Mouse (Mus musculus): ENCODE measurements around the gene Cstf3. TPM values are rescaled to one million over a fixed set of nuclear protein-coding genes. Genes with fewer than 3 reads are reported as not detected.

Cstf3 gene
- polyA plus RNA-seq, 1 experiment: 12.0 TPM

GRCm38 (mm10) chr2:104595063-104595462, 4.7 kb downstream of the Cstf3 start:
- Histone ChIP-seq H3K36me3 (ENCODE audit: control insufficient read depth, insufficient read depth) (no peaks in the 10 kb centered on the region), H3K79me2 (ENCODE audit: control insufficient read depth, insufficient read depth) (peaks cover 97% of the 10 kb centered on the region), H3ac (ENCODE audit: control insufficient read depth, insufficient read length) (no peak overlapping the region), H3K4me2 (ENCODE audit: low read depth) (no peak overlapping the region), H3K4me3 (no peak overlapping the region), H3K27me3 (ENCODE audit: control insufficient read depth, insufficient read depth, insufficient read length) (no peaks in the 10 kb centered on the region)
- TF ChIP-seq POLR2AphosphoS2 (IDR thresholded peaks at IDR 0.05; ENCODE audit: insufficient read length, low read depth) (no peak), MYOG (IDR thresholded peaks at IDR 0.05; ENCODE audit: control insufficient read depth in 1 of 3, insufficient read depth in 1 of 3, insufficient read length in 2 of 3, low read depth in 2 of 3) (no peak), MAX (IDR thresholded peaks at IDR 0.05; ENCODE audit: low read depth) (no peak), CEBPB (IDR thresholded peaks at IDR 0.05; ENCODE audit: insufficient read depth, poor library complexity, severe bottlenecking) (no peak), E2F4 (IDR thresholded peaks at IDR 0.05; ENCODE audit: insufficient read depth) (no peak), SRF (IDR thresholded peaks at IDR 0.05; ENCODE audit: control insufficient read depth, insufficient read length, low read depth) (no peak), REST (IDR thresholded peaks at IDR 0.05; ENCODE audit: insufficient read depth, insufficient read length) (no peak), POLR2A (IDR thresholded peaks at IDR 0.05; ENCODE audit: insufficient read length, low read depth) (no peak), TCF12 (IDR thresholded peaks at IDR 0.05; ENCODE audit: insufficient read depth, poor library complexity, severe bottlenecking) (no peak), MYOD1 (IDR thresholded peaks at IDR 0.05; ENCODE audit: control insufficient read depth in 1 of 3, insufficient read length in 2 of 3, low read depth in 2 of 3) (no peak), TCF3 (IDR thresholded peaks at IDR 0.05; ENCODE audit: insufficient read length, low read depth) (no peak), USF1 (IDR thresholded peaks at IDR 0.05; ENCODE audit: low read depth) (no peak)

GRCm38 (mm10) chr2:104603431-104603830, 13.1 kb downstream of the Cstf3 start:
- Histone ChIP-seq H3K36me3 (ENCODE audit: control insufficient read depth, insufficient read depth) (no peaks in the 10 kb centered on the region), H3K4me3 (no peak overlapping the region), H3ac (ENCODE audit: control insufficient read depth, insufficient read length) (no peak overlapping the region), H3K79me2 (ENCODE audit: control insufficient read depth, insufficient read depth) (peaks cover 87% of the 10 kb centered on the region), H3K4me2 (ENCODE audit: low read depth) (no peak overlapping the region), H3K27me3 (ENCODE audit: control insufficient read depth, insufficient read depth, insufficient read length) (no peaks in the 10 kb centered on the region)
- TF ChIP-seq USF1 (IDR thresholded peaks at IDR 0.05; ENCODE audit: low read depth) (no peak), TCF12 (IDR thresholded peaks at IDR 0.05; ENCODE audit: insufficient read depth, poor library complexity, severe bottlenecking) (no peak), CEBPB (IDR thresholded peaks at IDR 0.05; ENCODE audit: insufficient read depth, poor library complexity, severe bottlenecking) (no peak), TCF3 (IDR thresholded peaks at IDR 0.05; ENCODE audit: insufficient read length, low read depth) (no peak), MAX (IDR thresholded peaks at IDR 0.05; ENCODE audit: low read depth) (no peak), E2F4 (IDR thresholded peaks at IDR 0.05; ENCODE audit: insufficient read depth) (no peak), POLR2A (IDR thresholded peaks at IDR 0.05; ENCODE audit: insufficient read length, low read depth) (no peak), MYOD1 (IDR thresholded peaks at IDR 0.05; ENCODE audit: control insufficient read depth in 1 of 3, insufficient read length in 2 of 3, low read depth in 2 of 3) (no peak), SRF (IDR thresholded peaks at IDR 0.05; ENCODE audit: control insufficient read depth, insufficient read length, low read depth) (no peak), POLR2AphosphoS2 (IDR thresholded peaks at IDR 0.05; ENCODE audit: insufficient read length, low read depth) (no peak), MYOG (IDR thresholded peaks at IDR 0.05; ENCODE audit: control insufficient read depth in 1 of 3, insufficient read depth in 1 of 3, insufficient read length in 2 of 3, low read depth in 2 of 3) (no peak)

- H3K27me3 ChIP-seq (ENCODE audit: control insufficient read depth, insufficient read depth, insufficient read length): no peaks in the 10 kb centered on the region
- no peak overlapping the region for H3K4me2 ChIP-seq (ENCODE audit: low read depth)
- no peak overlapping the region for H3K4me3 ChIP-seq
- peaks cover 78% of the 10 kb centered on the region for H3K79me2 ChIP-seq (ENCODE audit: control insufficient read depth, insufficient read depth)
- no peak overlapping the region for H3ac ChIP-seq (ENCODE audit: control insufficient read depth, insufficient read length)
- H3K36me3 ChIP-seq (ENCODE audit: control insufficient read depth, insufficient read depth): peaks cover 11% of the 10 kb centered on the region
- TF ChIP-seq POLR2A (IDR thresholded peaks at IDR 0.05; ENCODE audit: insufficient read length, low read depth): no peak
- TF ChIP-seq TCF3 (IDR thresholded peaks at IDR 0.05; ENCODE audit: insufficient read length, low read depth): no peak
- no peak for TF ChIP-seq REST (IDR thresholded peaks at IDR 0.05; ENCODE audit: insufficient read depth, insufficient read length)
- TF ChIP-seq MAX (IDR thresholded peaks at IDR 0.05; ENCODE audit: low read depth): no peak
- no peak for TF ChIP-seq CEBPB (IDR thresholded peaks at IDR 0.05; ENCODE audit: insufficient read depth, poor library complexity, severe bottlenecking)
- TF ChIP-seq POLR2AphosphoS2 (IDR thresholded peaks at IDR 0.05; ENCODE audit: insufficient read length, low read depth): no peak
- no peak for TF ChIP-seq E2F4 (IDR thresholded peaks at IDR 0.05; ENCODE audit: insufficient read depth)
- no peak for TF ChIP-seq MYOD1 (IDR thresholded peaks at IDR 0.05; ENCODE audit: control insufficient read depth in 1 of 3, insufficient read length in 2 of 3, low read depth in 2 of 3)
- TF ChIP-seq TCF12 (IDR thresholded peaks at IDR 0.05; ENCODE audit: insufficient read depth, poor library complexity, severe bottlenecking): no peak
- no peak for TF ChIP-seq USF1 (IDR thresholded peaks at IDR 0.05; ENCODE audit: low read depth)
- no peak for TF ChIP-seq MYOG (IDR thresholded peaks at IDR 0.05; ENCODE audit: control insufficient read depth in 1 of 3, insufficient read depth in 1 of 3, insufficient read length in 2 of 3, low read depth in 2 of 3)
- no peak for TF ChIP-seq SRF (IDR thresholded peaks at IDR 0.05; ENCODE audit: control insufficient read depth, insufficient read length, low read depth)
These were observed 14.4 kb downstream of the Cstf3 start for GRCm38 (mm10) chr2:104604718-104605117.

- no peak overlapping the region for H3K4me2 ChIP-seq (ENCODE audit: low read depth)
- peaks cover 69% of the 10 kb centered on the region for H3K79me2 ChIP-seq (ENCODE audit: control insufficient read depth, insufficient read depth)
- H3K4me3 ChIP-seq: no peak overlapping the region
- H3K27me3 ChIP-seq (ENCODE audit: control insufficient read depth, insufficient read depth, insufficient read length): no peaks in the 10 kb centered on the region
- peaks cover 18% of the 10 kb centered on the region for H3K36me3 ChIP-seq (ENCODE audit: control insufficient read depth, insufficient read depth)
- no peak overlapping the region for H3ac ChIP-seq (ENCODE audit: control insufficient read depth, insufficient read length)
- TF ChIP-seq MAX (IDR thresholded peaks at IDR 0.05; ENCODE audit: low read depth) (no peak), USF1 (IDR thresholded peaks at IDR 0.05; ENCODE audit: low read depth) (no peak), TCF12 (IDR thresholded peaks at IDR 0.05; ENCODE audit: insufficient read depth, poor library complexity, severe bottlenecking) (no peak), E2F4 (IDR thresholded peaks at IDR 0.05; ENCODE audit: insufficient read depth) (no peak), MYOG (IDR thresholded peaks at IDR 0.05; ENCODE audit: control insufficient read depth in 1 of 3, insufficient read depth in 1 of 3, insufficient read length in 2 of 3, low read depth in 2 of 3) (no peak), POLR2A (IDR thresholded peaks at IDR 0.05; ENCODE audit: insufficient read length, low read depth) (no peak), REST (IDR thresholded peaks at IDR 0.05; ENCODE audit: insufficient read depth, insufficient read length) (no peak)
These were observed 15.2 kb downstream of the Cstf3 start for GRCm38 (mm10) chr2:104605560-104605959.
